Mouse (Mus musculus): ENCODE measurements around the gene Itgae.

GRCm38 (mm10) chr11:73126495-73126894 is 36.1 kb downstream of the Itgae start:
- no peak for TF ChIP-seq POLR2A (IDR thresholded peaks at IDR 0.05; ENCODE audit: insufficient read depth, low read depth, low read length)
- TF ChIP-seq CTCF (IDR thresholded peaks at IDR 0.05; ENCODE audit: insufficient read depth, low read depth, low read length), result no peak
